Mouse (Mus musculus) lung, postnatal 10 days (tissue): ENCODE measurements at regions not wholly inside any gene's neighbourhood (a gene's known extent, or its start where the extent isn't known, plus 50 kb on each side); places are given as distances from the start of the nearest gene placed in this dataset.
A peak's percentile ranks its signal among the peaks of the same experiment; 100 is the strongest.

Source experiments
- DNase-seq: peaks from one replicate; pipeline ENCODE4 v3.0.0; 2021

DNA sequence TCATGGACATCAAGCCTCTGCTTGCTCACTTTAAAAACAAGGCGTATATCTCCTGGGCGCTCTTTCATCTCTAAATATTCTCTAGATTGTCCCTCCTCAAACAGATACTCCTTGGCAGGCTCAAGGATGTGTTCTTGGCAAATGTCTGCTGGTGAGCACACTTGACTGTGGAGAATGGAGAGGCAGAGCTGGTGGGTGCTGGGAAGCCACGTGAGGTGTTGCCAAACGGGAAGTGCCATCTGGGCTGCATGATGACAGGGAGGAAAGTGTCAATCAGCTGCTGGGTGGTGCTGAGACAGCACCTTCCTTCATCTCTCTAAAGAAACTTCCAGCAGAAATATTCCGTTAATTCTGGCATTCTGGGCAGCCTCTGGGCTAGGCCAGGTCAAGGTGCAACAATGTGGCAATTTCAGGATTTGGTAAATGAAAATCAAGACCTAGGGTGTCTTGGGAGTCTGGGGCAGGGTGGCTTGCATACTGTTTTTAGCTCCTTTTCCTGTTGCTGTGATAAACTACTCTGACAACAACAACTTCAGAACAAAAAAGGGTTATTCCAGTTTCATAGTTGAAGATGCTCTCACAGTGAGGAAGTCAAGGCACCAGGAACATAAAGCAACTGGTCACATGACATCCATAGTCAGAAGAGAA lies 208.6 kb downstream of the Rplp1 start:
- peak; percentile 32 for DNase-seq

DNA sequence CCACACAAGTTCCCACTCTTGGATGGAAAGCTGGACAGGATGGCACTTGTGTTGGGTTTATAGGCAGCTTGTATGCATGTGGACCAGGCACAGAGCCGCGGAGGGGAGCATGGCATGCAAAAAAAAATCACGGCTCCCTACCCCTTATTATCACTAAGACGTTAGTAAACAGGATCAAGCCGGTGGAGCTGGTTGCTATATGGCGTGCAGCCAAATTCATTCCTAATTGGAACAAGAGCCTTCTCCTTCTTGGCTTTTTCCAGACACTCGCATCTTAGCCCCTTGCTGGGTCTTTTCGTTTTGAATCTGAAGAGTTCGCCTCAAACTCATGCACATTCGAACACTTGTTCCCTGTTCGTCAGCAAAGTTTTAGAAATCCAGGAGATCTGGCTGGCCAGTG lies 211.0 kb downstream of the Rplp1 start:
- peak; percentile 44 for DNase-seq

DNA sequence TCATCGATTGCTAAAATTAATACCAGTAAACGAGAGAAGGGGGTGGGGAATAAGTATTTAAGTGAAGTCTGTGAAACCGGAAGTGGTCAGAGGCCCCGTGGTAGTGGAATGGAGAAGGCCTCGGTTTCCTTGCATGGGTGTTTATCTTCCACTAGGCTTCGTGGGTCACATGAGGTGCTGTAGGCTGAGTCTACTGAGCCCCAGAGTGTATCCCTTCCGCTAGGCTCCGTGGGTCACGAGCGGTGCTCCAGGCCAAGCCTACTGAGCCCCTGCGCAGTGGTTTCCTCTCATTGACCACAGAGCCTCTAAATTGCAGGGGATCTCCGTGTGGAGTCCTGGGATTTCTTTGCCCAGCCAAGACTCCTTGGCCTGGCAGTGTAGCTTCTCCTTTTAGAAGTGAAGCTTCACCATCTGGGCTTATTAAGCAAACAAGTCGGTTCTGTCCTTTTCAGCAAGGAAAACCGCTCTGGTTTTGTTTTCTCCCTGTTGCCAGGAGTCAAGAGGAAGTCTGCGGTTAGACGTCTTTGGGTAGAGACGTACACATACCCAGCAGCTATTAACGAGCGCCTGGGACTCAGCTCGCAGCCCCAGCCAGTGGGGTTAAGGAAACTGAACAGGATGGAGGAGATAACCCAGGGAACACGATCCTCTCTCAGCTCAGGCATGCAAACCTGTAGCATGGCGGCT lies 211.9 kb downstream of the Rplp1 start:
- peak; percentile 33 for DNase-seq

GRCm38 (mm10) chr9:61700576-61700975 lies 213.8 kb downstream of the Rplp1 start:
- no peak for DNase-seq

DNA sequence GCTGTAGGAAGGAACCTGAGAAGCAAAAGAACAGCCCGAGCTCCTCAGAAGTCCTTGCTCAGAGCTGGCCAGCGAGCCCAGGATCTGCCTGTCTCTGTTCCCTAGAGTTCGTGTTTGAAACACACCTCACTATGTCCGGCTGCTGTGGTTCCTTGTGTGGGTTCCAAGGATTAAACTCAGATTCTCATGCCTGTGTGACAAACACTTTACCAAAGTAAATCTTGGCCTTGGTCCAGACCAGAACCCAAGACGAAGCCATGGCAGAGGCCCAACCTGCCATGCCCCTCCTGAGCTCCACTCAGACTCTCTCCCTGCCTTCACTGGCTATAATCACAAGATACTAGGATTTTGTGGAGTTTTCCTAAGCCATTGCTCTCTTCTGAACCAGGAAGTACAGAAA lies 214.7 kb downstream of the Rplp1 start:
- DNase-seq, result no peak

DNA sequence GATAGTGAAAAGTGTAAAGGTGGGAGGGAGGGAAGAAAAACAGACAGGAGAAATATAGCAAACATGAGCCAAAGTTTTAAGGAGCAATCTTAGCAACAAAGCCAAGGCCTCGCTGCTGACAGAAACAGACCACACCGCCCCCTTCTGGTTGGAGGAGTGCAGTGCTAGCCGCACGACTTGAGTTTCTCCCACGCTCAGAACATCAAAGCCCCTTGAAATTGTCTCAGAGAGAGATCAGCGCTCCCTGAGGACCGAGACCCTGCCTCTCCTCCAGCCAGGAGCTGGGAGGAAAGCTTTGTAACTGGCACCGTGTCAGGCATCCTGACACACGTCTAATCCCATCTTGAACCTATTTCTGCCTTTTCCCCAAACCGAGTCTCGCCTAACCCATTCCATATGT lies 216.4 kb downstream of the Rplp1 start:
- DNase-seq, result peak; percentile 81

GRCm38 (mm10) chr9:61696831-61697230 lies 217.5 kb downstream of the Rplp1 start:
- no peak for DNase-seq

DNA sequence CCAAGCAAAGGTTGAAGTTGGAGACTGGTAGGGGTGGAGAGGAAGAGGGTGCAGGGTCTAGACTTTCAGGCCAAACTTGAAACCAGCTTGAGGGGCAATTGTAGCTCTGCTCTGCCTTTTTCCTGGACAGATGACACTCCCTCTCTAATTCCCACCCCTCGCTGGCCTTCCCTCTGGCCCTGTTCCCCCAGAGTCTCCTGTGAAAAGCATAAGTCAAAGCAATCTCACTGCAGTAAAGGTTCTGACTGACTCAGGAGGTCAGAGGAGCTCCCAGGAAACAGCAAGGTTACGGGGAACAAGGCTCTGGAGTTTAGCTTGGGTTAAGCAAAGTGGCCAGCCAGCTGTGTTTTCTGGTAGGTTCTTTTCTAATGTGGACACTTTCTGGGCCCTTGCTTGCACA lies 218.5 kb downstream of the Rplp1 start:
- no peak for DNase-seq

GRCm38 (mm10) chr9:61695381-61695791 lies 219.0 kb downstream of the Rplp1 start:
- DNase-seq, result peak; percentile 42

- DNase-seq, result no peak
These were observed 220.1 kb downstream of the Rplp1 start for GRCm38 (mm10) chr9:61694206-61694605.

DNA sequence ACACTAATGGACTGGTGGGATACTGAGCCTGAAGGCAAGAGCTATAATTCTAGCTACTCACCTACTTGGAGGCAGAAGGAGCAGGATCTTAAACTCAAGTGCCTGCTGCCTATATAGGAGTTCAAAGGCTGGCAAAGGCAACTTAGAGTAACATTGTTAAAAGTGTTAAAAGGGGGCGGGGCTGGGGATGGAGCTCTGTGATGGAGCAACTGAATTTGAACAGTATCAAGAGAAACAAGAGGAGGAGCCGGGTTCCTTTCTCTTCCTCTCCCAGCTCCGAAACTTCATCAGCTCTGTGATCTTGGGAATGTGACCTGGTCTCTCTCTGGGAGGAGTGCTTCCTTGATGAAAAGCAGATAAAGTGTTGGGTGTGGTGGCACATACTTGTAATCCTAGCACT lies 223.6 kb downstream of the Rplp1 start:
- no peak for DNase-seq

DNA sequence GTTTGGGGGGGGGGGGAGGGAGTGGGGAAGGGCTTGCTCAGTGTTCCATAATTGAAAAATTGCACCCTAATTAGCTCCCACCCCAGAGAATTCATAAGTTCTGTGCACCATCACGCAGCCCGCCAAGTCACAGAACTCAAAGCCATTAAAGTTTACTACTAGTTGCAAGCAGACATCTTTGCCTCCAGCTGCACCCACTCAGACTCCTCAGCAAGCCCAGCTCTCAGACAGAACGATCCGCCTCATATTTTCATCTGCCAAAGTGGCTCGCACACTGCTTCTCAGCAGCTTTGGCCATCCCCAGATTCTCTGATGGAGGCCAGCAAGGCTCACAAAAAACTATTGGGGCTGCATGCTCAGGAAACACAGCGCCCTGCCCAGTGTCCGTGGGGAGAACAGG lies 224.4 kb downstream of the Rplp1 start:
- DNase-seq, result peak; percentile 44

- DNase-seq, result no peak
These were observed 224.8 kb downstream of the Rplp1 start for GRCm38 (mm10) chr9:61689516-61689915.

GRCm38 (mm10) chr9:61683557-61683956 lies 230.8 kb downstream of the Rplp1 start:
- no peak for DNase-seq

GRCm38 (mm10) chr9:61682744-61683259 lies 231.5 kb downstream of the Rplp1 start:
- no peak for DNase-seq

DNA sequence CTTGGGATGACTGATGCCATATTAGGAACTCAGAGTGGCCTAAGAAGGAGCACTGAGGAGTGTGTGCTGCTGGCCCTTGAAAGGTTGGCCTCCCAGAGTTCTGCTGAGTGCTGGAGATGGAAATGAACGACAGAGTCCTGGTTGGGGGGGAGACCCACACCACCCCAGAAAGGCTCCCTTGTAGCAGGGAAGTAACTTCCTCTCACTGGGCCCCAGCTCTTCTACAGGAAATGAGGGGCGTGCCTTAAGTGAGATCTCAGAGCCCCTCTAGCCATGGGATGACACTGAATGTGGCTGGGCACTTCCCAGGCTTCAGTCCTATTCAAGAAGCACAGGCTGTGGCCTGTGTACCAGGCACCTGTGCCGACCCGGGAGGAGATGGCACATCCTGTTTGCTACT lies 232.0 kb downstream of the Rplp1 start:
- DNase-seq, result no peak

DNA sequence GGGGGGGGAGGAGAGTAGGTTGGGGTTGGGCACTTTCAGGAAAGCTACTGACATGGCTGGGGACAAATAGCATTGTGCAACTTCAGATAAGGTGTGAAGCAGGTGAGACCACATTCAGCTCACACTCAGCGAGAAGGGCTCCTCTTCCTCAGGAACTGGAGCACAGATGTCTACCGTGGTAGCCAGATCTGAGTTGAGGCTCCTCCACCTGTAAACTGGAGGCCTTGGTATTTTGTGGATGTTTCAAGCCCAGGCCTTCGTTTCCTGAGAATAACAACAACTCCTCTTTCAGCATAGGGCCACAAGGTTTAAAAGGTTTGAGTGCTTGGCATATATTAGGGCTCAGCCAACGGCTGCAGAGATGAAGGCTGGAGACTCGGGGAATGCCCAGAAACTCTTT lies 232.9 kb downstream of the Rplp1 start:
- DNase-seq, result no peak

DNA sequence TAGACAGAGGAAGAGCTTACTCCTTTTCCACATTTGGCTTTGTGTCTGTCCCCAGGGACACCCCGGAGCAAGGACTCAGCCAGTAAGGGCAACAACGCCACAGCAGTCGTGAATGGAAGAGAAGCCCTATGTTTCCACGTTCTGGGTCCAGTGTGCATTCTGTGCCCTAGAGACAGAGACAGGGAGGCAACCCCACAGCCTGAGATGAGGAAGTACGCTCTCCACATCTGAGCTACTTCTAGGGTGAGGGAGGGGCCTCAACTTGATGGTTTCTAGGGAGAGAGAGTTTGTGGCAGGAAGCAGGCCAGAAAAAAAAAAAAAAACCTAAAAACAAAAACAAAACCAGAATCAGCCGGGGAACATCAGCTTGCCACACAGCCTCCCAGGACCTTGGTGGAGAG lies 233.4 kb downstream of the Rplp1 start:
- peak; percentile 32 for DNase-seq

DNA sequence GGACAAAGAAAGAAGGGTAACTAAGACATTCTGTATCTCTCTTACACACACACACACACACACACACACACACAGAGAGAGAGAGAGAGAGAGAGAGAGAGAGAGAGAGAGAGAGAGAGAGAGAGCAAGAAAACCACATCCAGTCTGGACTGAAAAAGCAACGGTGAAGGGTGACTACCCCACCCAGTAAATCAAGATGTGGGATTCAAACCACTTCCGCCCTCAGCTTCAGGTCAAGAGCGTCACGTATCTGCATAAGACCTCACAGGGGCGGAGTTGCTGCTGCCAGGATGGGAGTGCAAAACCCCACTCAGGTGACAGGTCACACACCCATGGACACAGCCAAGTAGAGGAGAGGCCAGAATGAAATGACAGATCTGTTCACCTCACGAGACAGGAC lies 234.7 kb downstream of the Rplp1 start:
- DNase-seq, result no peak

- DNase-seq, result no peak
These were observed 236.7 kb downstream of the Rplp1 start for GRCm38 (mm10) chr9:61677603-61678002.

DNA sequence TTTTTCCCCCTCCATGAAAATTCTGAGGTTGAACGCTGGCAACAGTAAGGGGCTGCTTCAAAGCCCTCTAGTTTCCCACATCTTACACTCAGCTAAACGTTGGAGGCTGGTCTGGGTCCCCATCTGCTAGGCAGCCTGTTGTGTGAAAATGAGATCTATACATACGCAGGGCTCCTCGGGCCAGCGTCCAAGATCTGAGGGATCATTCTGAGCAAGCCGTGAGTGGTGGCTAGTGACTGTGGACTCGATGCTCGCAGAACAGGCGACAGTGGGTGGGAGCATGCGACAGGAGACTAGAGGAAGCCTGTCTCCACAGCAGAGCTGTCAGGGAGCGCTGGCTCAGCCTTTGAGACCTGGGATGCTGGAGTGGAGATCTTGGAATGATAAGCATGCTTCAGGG lies 237.3 kb downstream of the Rplp1 start:
- DNase-seq, result no peak

DNA sequence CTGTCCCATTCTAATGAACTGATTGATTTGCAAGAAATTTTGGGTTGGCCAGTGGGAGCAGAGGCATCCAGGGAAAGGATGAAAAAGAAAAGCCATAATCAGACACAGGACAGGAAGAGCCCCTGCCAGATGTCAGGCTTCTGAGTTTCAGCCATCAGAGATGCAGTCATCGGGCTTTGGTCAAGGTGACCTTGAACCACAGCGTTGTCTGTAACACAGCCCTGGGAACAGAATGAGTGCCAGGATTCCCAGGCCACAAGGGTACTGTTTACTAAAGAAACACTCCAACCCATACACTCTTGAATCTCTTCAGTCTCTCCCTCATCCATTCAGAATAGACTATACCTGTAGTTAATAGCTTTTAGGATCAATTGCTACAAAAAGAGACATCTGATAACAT lies 239.0 kb downstream of the Rplp1 start:
- no peak for DNase-seq

DNA sequence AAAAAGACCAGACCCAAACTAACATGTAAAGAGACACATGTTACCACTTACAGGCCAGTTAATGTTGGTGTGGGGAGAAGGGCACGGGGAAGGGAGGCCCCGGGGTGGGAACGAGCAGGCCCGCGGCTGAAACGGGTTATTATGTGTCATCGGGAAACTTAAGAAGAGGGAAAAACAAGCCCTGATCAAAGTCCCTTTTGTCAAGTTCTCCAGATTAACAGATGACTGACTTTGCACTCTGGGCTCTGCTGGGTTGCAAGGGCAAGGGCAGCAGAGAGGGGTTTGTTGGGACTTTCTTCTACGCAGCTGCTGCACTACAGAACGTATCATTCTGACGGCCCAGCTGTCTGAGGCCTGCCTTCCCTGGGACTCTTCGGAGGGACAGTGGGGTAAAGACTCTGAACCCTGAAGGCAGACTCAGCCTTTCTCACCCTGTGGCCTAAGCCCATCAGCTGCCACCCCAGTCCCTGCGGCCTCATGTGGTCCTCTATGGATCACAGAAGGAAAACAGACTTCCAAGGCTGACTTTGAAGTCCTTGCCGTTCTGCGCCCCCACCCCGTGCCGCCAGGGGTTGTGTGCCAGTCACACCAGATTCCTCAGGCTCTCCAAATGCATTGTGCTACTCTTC lies 240.7 kb downstream of the Rplp1 start:
- DNase-seq, result no peak

GRCm38 (mm10) chr9:61670986-61671385 lies 243.4 kb downstream of the Rplp1 start:
- DNase-seq, result no peak
